Mouse (Mus musculus): ENCODE results near the gene Prkab1.

Prkab1 gene

GRCm38 (mm10) chr5:115980537-115980936 is 43.8 kb downstream of the Prkab1 start:
- in situ Hi-C loops (cut with MboI, MseI), result no loop called here

- in situ Hi-C loops (cut with MboI, MseI), result no loop called here
Observed at GRCm38 (mm10) chr5:115979134-115979696, 45.1 kb downstream of the Prkab1 start.

GRCm38 (mm10) chr5:115978255-115978654 is 46.1 kb downstream of the Prkab1 start:
- in situ Hi-C loops (cut with MboI, MseI), result no loop called here

- in situ Hi-C loops (cut with MboI, MseI), result no loop called here
Observed at GRCm38 (mm10) chr5:115977757-115978156, 46.6 kb downstream of the Prkab1 start.

GRCm38 (mm10) chr5:115977266-115977665 is 47.0 kb downstream of the Prkab1 start:
- in situ Hi-C loops (cut with MboI, MseI), result no loop called here

GRCm38 (mm10) chr5:115976446-115976845 is 47.9 kb downstream of the Prkab1 start:
- in situ Hi-C loops (cut with MboI, MseI), result no loop called here

GRCm38 (mm10) chr5:115975672-115976071 is 48.6 kb downstream of the Prkab1 start:
- in situ Hi-C loops (cut with MboI, MseI), result no loop called here

GRCm38 (mm10) chr5:115971236-115971635 is 53.1 kb downstream of the Prkab1 start:
- in situ Hi-C loops (cut with MboI, MseI), result no loop called here

Data from T-helper 2 cell (primary cell).